Mouse (Mus musculus): ENCODE results near the gene Bsx. TPM values are rescaled to one million over a fixed set of nuclear protein-coding genes. Genes with fewer than 3 reads are reported as not detected.

Gene Bsx
- polyA plus RNA-seq, 1 experiment from 2014 or later, result not detected

DNA sequence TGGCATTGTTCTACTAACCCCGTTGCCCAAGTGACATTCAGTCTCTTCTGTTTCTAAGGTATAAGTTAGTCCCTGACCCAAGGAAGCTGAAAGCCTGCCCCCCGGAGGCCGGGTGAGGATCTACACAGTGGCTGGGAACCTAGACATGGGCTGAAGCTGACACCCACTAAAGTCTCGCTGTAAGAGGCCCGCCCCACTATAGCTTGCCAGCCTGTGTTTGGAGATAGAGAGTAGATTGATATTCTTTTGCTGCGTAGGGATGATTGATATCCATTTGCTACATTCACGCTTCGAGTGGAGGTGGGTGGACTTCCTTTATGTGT is 1.8 kb upstream of the Bsx start:
- Histone ChIP-seq H3K36me3 (no peaks in the 10 kb centered on the region), H3K27ac (no peak overlapping the region), H3K4me2 (no peak overlapping the region), H3K4me3 (replicated peaks) (0 out of 2 replicates have a peak overlapping the region, but pooled peaks have one; percentile 17), H3K9me3 (replicated peaks) (no peaks in the 10 kb centered on the region), H3K4me1 (peaks cover 12% of the 10 kb centered on the region), H3K27me3 (peaks cover 94% of the 10 kb centered on the region), H3K9ac (no peak overlapping the region)
- 6% methylated on average over 8 of the region's 8 CpGs for WGBS
- no peak for ATAC-seq (replicated peaks; ENCODE audit: low FRiP score)

DNA sequence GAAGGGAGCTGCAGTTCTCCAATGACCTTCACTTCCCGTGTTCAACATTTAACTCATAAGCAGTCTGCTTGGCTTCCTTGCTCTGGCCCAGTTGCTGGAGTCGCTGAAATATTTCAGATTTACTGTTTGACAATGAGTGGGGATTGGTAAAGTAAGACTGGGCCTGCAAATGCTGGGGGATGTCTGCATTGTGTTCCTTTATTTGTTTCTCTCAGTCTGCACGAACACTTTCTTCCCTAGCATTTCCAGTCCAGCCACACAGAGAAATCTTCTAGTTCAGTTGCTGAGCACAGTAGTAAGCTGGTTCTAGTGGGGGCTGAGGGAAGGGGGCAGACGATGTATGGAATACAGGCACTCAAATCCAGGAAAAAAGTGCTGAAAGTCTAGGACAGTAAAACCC is 1.0 kb downstream of the Bsx start:
- ATAC-seq (replicated peaks; ENCODE audit: low FRiP score), result no peak
- Histone ChIP-seq H3K27ac (no peak overlapping the region), H3K4me1 (peaks cover 26% of the 10 kb centered on the region)

GRCm38 (mm10) chr9:40875431-40875830 is 1.5 kb downstream of the Bsx start:
- no peak for ATAC-seq (replicated peaks; ENCODE audit: low FRiP score)
- H3K4me1 ChIP-seq, result peaks cover 26% of the 10 kb centered on the region

More for the DNA sequence above, 1.0 kb downstream of the Bsx start:
- 4% methylated on average over 4 of the region's 4 CpGs for WGBS
- Histone ChIP-seq H3K9ac (no peak overlapping the region), H3K9me3 (replicated peaks) (no peaks in the 10 kb centered on the region), H3K4me2 (no peak overlapping the region), H3K4me3 (replicated peaks) (no peak overlapping the region), H3K36me3 (no peaks in the 10 kb centered on the region), H3K27me3 (peaks cover 99% of the 10 kb centered on the region)

GRCm38 (mm10) chr9:40876164-40876563 is 2.2 kb downstream of the Bsx start:
- Histone ChIP-seq H3K4me1 (peaks cover 26% of the 10 kb centered on the region), H3K27me3 (peaks cover 100% of the 10 kb centered on the region), H3K9ac (no peak overlapping the region), H3K27ac (no peak overlapping the region), H3K4me3 (replicated peaks) (no peak overlapping the region), H3K36me3 (no peaks in the 10 kb centered on the region), H3K9me3 (replicated peaks) (no peaks in the 10 kb centered on the region), H3K4me2 (no peak overlapping the region)
- ATAC-seq (replicated peaks; ENCODE audit: low FRiP score), result no peak
- WGBS, result under 1% methylated on average over 29 of the region's 29 CpGs

More at GRCm38 (mm10) chr9:40875431-40875830, 1.5 kb downstream of the Bsx start:
- Histone ChIP-seq H3K9ac (no peak overlapping the region), H3K4me2 (no peak overlapping the region), H3K27ac (no peak overlapping the region), H3K9me3 (replicated peaks) (no peaks in the 10 kb centered on the region), H3K36me3 (no peaks in the 10 kb centered on the region), H3K4me3 (replicated peaks) (no peak overlapping the region), H3K27me3 (peaks cover 99% of the 10 kb centered on the region)
- WGBS, result 2% methylated on average over 17 of the region's 17 CpGs

- Histone ChIP-seq H3K9ac (no peak overlapping the region), H3K4me2 (no peak overlapping the region), H3K9me3 (replicated peaks) (no peaks in the 10 kb centered on the region), H3K27ac (no peak overlapping the region), H3K4me1 (peaks cover 23% of the 10 kb centered on the region), H3K4me3 (replicated peaks) (no peak overlapping the region), H3K27me3 (peaks cover 100% of the 10 kb centered on the region), H3K36me3 (no peaks in the 10 kb centered on the region)
- 1% methylated on average over 5 of the region's 5 CpGs for WGBS
- ATAC-seq (replicated peaks; ENCODE audit: low FRiP score), result no peak
Measured at GRCm38 (mm10) chr9:40876693-40877092, 2.8 kb downstream of the Bsx start.

DNA sequence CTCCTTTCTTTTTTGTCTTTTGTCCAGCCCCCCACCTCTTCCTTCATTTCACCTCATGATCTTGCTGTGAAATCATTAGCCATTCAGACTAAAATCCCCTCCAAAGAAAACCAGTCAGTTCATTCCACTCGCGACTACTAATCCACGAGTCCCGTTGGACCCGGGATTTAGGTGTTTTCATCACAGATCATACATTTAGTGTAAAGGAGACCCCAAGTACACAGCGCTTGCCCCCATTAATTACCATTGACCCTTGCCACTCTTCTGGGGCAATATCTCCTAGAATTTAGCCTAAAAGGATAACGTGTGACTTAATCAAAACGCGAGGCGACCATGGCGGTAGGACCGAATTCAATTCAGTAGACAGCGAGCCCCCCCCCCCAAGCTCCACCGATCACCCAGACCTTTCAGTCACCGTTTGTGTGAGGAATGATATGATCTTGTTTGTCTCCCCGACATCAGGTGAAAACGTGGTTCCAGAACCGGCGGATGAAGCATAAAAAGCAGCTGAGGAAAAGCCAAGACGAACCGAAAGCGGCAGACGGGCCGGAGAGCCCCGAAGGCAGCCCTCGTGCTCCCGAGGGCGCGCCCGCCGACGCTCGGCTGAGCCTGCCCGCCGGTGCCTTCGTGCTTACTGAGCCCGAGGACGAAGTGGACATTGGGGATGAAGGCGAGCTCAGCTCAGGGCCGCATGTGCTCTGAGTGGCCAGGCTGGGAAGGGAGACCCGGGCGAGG is 3.4 kb downstream of the Bsx start:
- Histone ChIP-seq H3K9ac (no peak overlapping the region), H3K9me3 (replicated peaks) (no peaks in the 10 kb centered on the region), H3K4me3 (replicated peaks) (peak overlapping the region; percentile 34), H3K27me3 (peaks cover 100% of the 10 kb centered on the region), H3K27ac (no peak overlapping the region), H3K4me2 (peak overlapping the region; percentile 51), H3K36me3 (no peaks in the 10 kb centered on the region), H3K4me1 (peaks cover 19% of the 10 kb centered on the region)
- 1% methylated on average over 42 of the region's 42 CpGs for WGBS
- ATAC-seq (replicated peaks; ENCODE audit: low FRiP score), result no peak

- H3K27ac ChIP-seq, result no peak overlapping the region
- no peak for ATAC-seq (replicated peaks; ENCODE audit: low FRiP score)
- no peak overlapping the region for H3K9ac ChIP-seq
- H3K4me2 ChIP-seq, result peak overlapping the region; percentile 51
- no peaks in the 10 kb centered on the region for H3K36me3 ChIP-seq
- H3K27me3 ChIP-seq, result peaks cover 100% of the 10 kb centered on the region
- under 1% methylated on average over 29 of the region's 29 CpGs for WGBS
- H3K4me3 ChIP-seq (replicated peaks), result peak overlapping the region; percentile 34
- H3K4me1 ChIP-seq, result peaks cover 19% of the 10 kb centered on the region
- H3K9me3 ChIP-seq (replicated peaks), result no peaks in the 10 kb centered on the region
Measured at GRCm38 (mm10) chr9:40877881-40878235, 3.9 kb downstream of the Bsx start.

GRCm38 (mm10) chr9:40878291-40878945 is 4.5 kb downstream of the Bsx start:
- Histone ChIP-seq H3K9ac (no peak overlapping the region), H3K9me3 (replicated peaks) (no peaks in the 10 kb centered on the region), H3K4me1 (peaks cover 19% of the 10 kb centered on the region), H3K27me3 (peaks cover 100% of the 10 kb centered on the region), H3K4me2 (no peak overlapping the region), H3K4me3 (replicated peaks) (0 out of 2 replicates have a peak overlapping the region, but pooled peaks have one; percentile 34), H3K27ac (no peak overlapping the region), H3K36me3 (no peaks in the 10 kb centered on the region)
- 1% methylated on average over 32 of the region's 32 CpGs for WGBS
- ATAC-seq (replicated peaks; ENCODE audit: low FRiP score), result no peak

GRCm38 (mm10) chr9:40878998-40879397 is 5.1 kb downstream of the Bsx start:
- under 1% methylated on average over 14 of the region's 14 CpGs for WGBS
- Histone ChIP-seq H3K27me3 (peaks cover 98% of the 10 kb centered on the region), H3K4me1 (peaks cover 17% of the 10 kb centered on the region), H3K4me2 (no peak overlapping the region), H3K27ac (no peak overlapping the region), H3K4me3 (replicated peaks) (no peak overlapping the region), H3K9me3 (replicated peaks) (no peaks in the 10 kb centered on the region), H3K36me3 (no peaks in the 10 kb centered on the region), H3K9ac (no peak overlapping the region)
- no peak for ATAC-seq (replicated peaks; ENCODE audit: low FRiP score)

DNA sequence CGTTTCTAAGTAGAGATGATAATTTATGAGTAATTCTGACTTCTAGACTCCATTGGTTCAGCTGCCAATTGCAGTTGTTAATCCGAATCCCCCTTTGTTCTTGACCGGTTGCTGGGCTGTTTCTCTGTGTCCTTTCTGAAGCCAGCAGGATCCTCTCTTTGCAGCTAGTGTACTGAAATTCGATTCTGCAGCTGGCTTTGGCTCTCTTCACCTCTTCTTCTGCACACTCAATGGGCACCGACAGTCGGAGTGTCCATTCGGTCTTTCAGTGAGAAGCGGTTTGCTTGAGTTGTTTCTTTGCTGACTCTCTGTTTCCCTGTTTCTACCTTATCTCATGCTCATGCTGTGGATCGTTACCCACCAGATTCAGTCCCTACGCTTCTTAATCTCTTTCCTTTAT is 11.7 kb downstream of the Bsx start:
- Histone ChIP-seq H3K4me1 (no peaks in the 10 kb centered on the region), H3K27ac (no peak overlapping the region), H3K9me3 (replicated peaks) (no peaks in the 10 kb centered on the region), H3K36me3 (no peaks in the 10 kb centered on the region), H3K4me3 (replicated peaks) (no peak overlapping the region), H3K9ac (no peak overlapping the region), H3K4me2 (no peak overlapping the region), H3K27me3 (peaks cover 97% of the 10 kb centered on the region)
- 29% methylated on average over 10 of the region's 10 CpGs for WGBS
- no peak for ATAC-seq (replicated peaks; ENCODE audit: low FRiP score)

- Histone ChIP-seq H3K4me1 (no peaks in the 10 kb centered on the region), H3K4me3 (replicated peaks) (no peak overlapping the region), H3K4me2 (no peak overlapping the region), H3K9me3 (replicated peaks) (no peaks in the 10 kb centered on the region), H3K9ac (no peak overlapping the region), H3K27ac (no peak overlapping the region), H3K36me3 (no peaks in the 10 kb centered on the region), H3K27me3 (peaks cover 85% of the 10 kb centered on the region)
- 13% methylated on average over 12 of the region's 12 CpGs for WGBS
- no peak for ATAC-seq (replicated peaks; ENCODE audit: low FRiP score)
Measured at GRCm38 (mm10) chr9:40889389-40889788, 15.5 kb downstream of the Bsx start.

DNA sequence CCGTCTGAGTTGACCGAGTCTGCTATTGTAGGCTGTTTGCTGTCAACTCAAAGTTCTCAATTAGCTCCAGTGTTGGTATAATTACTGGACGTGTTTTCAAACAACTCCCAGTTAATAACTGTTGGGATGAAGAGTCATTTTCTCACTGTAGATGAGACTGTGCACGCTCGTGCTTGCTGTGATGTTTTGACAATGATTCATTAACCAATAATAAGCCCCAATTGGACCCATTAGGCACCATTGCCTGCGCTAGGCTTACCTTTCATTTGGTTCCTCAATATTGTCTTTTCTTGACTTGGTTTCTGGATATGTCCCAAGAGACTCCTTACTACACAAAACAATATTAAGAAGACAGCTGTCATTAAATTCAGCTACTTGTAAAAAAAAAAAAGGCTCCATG is 18.5 kb downstream of the Bsx start:
- 70% methylated on average over 6 of the region's 6 CpGs for WGBS
- no peak for ATAC-seq (replicated peaks; ENCODE audit: low FRiP score)
- peaks cover 61% of the 10 kb centered on the region for H3K27me3 ChIP-seq

More for the DNA sequence above, 18.5 kb downstream of the Bsx start:
- Histone ChIP-seq H3K4me3 (replicated peaks) (no peak overlapping the region), H3K9me3 (replicated peaks) (no peaks in the 10 kb centered on the region), H3K4me1 (no peaks in the 10 kb centered on the region), H3K36me3 (no peaks in the 10 kb centered on the region), H3K4me2 (no peak overlapping the region), H3K9ac (no peak overlapping the region), H3K27ac (no peak overlapping the region)

All from kidney, embryonic 15.5 days (tissue).